Mouse (Mus musculus) gonadal fat pad, adult 2 months (tissue): ENCODE data around the gene Adamts14. TPM values are rescaled to one million over a fixed set of nuclear protein-coding genes. Genes with fewer than 3 reads are reported as not detected.

Experiments used
- DNase-seq: peaks from one replicate; pipeline ENCODE4 v3.0.0-alpha.2; 2012; ENCODE audit warnings: low read depth
- polyA plus RNA-seq: library from polyadenylated mRNA; depleted of rRNA; stranded (reverse); fragments of >200 nt; gene quantifications from 2 replicates; pipeline ENCODE4 v1.2.3, GENCODE M21; 2012

Gene Adamts14
- polyA plus RNA-seq, 1 experiment = 3.8 TPM

- no peak for DNase-seq
Observed at GRCm38 (mm10) chr10:61275669-61276110, 2.5 kb upstream of the Adamts14 start.

- no peak for DNase-seq
Observed at GRCm38 (mm10) chr10:61274532-61274931, 1.3 kb upstream of the Adamts14 start.

- no peak for DNase-seq
Observed at GRCm38 (mm10) chr10:61273844-61274215, 592 bp upstream of the Adamts14 start.

GRCm38 (mm10) chr10:61272631-61273030 lies 607 bp downstream of the Adamts14 start:
- DNase-seq = no peak

- DNase-seq = no peak
Observed at GRCm38 (mm10) chr10:61272089-61272626, 1.1 kb downstream of the Adamts14 start.

GRCm38 (mm10) chr10:61267378-61267777 lies 5.9 kb downstream of the Adamts14 start:
- no peak for DNase-seq

GRCm38 (mm10) chr10:61263606-61264005 lies 9.6 kb downstream of the Adamts14 start:
- DNase-seq = no peak

- DNase-seq = no peak
Observed at GRCm38 (mm10) chr10:61261229-61262156, 11.7 kb downstream of the Adamts14 start.

GRCm38 (mm10) chr10:61258131-61258530 lies 15.1 kb downstream of the Adamts14 start:
- no peak for DNase-seq

GRCm38 (mm10) chr10:61256665-61257064 lies 16.6 kb downstream of the Adamts14 start:
- no peak for DNase-seq

- no peak for DNase-seq
Observed at GRCm38 (mm10) chr10:61255190-61255589, 18.0 kb downstream of the Adamts14 start.

- DNase-seq = no peak
Observed at GRCm38 (mm10) chr10:61254761-61255160, 18.5 kb downstream of the Adamts14 start.

GRCm38 (mm10) chr10:61249951-61250350 lies 23.3 kb downstream of the Adamts14 start:
- DNase-seq = no peak

GRCm38 (mm10) chr10:61248596-61249114 lies 24.6 kb downstream of the Adamts14 start:
- DNase-seq = no peak

GRCm38 (mm10) chr10:61246288-61246687 lies 26.9 kb downstream of the Adamts14 start:
- DNase-seq = no peak

GRCm38 (mm10) chr10:61241961-61242421 lies 31.2 kb downstream of the Adamts14 start:
- DNase-seq = peak; percentile 26

- no peak for DNase-seq
Observed at GRCm38 (mm10) chr10:61240108-61240920, 32.9 kb downstream of the Adamts14 start.

GRCm38 (mm10) chr10:61237391-61237785 lies 35.9 kb downstream of the Adamts14 start:
- no peak for DNase-seq

GRCm38 (mm10) chr10:61236683-61237390 lies 36.4 kb downstream of the Adamts14 start:
- no peak for DNase-seq

- no peak for DNase-seq
Observed at GRCm38 (mm10) chr10:61235677-61236267, 37.5 kb downstream of the Adamts14 start.

- DNase-seq = no peak
Observed at GRCm38 (mm10) chr10:61234319-61234718, 38.9 kb downstream of the Adamts14 start.
